Mouse (Mus musculus) C2C12 (cell line): ENCODE data around the gene Dtx3. TPM values are rescaled to one million over a fixed set of nuclear protein-coding genes. Genes with fewer than 3 reads are reported as not detected.

Experiments
- H3K27me3 ChIP-seq: one replicate; pipeline ENCODE4 v1.6.1; 2011; ENCODE audit not compliant: control insufficient read depth, insufficient read depth, insufficient read length
- H3K36me3 ChIP-seq: one replicate; pipeline ENCODE4 v1.6.1; 2011; ENCODE audit not compliant: control insufficient read depth, insufficient read depth
- H3K4me3 ChIP-seq: one replicate; pipeline ENCODE4 v1.5.1; 2011; ENCODE audit warnings: mild to moderate bottlenecking, control low read depth; ENCODE audit not compliant: poor library complexity, insufficient read depth, severe bottlenecking
- H3K79me2 ChIP-seq: one replicate; pipeline ENCODE4 v1.6.1; 2011; ENCODE audit not compliant: control insufficient read depth, insufficient read depth
- H3K79me3 ChIP-seq: one replicate; pipeline ENCODE4 v1.6.1; 2011; ENCODE audit warnings: low read depth, control low read depth
- H3ac ChIP-seq: one replicate; pipeline ENCODE3; 2011; ENCODE audit warnings: low read depth; ENCODE audit not compliant: control insufficient read depth, insufficient read length
- CEBPB ChIP-seq: IDR thresholded peaks from one replicate; pipeline ENCODE4 v1.6.1; 2011; ENCODE audit warnings: low read depth, mild to moderate bottlenecking, control low read depth, moderate library complexity
- CTCF ChIP-seq: IDR thresholded peaks from one replicate; pipeline ENCODE4 v1.5.1; 2011; ENCODE audit not compliant: control insufficient read depth, insufficient read depth, insufficient read length
- FOSL1 ChIP-seq: IDR thresholded peaks from one replicate; pipeline ENCODE4 v1.8.0; 2011; ENCODE audit warnings: mild to moderate bottlenecking, low read length; ENCODE audit not compliant: poor library complexity, insufficient read depth, severe bottlenecking
- MAX ChIP-seq: IDR thresholded peaks from one replicate; pipeline ENCODE4 v1.6.1; 2011; ENCODE audit warnings: mild to moderate bottlenecking, control low read depth
- MYOD1 ChIP-seq: IDR thresholded peaks from one replicate; pipeline ENCODE4 v1.6.1; 2011; ENCODE audit warnings: low read depth; ENCODE audit not compliant: control insufficient read depth, insufficient read length
- MYOG ChIP-seq: IDR thresholded peaks from one replicate; pipeline ENCODE4 v1.6.1; 2011; ENCODE audit not compliant: control insufficient read depth, insufficient read length; ENCODE audit errors: extremely low read depth
- USF1 ChIP-seq: IDR thresholded peaks from one replicate; pipeline ENCODE4 v1.6.1; 2011; ENCODE audit warnings: low read depth, mild to moderate bottlenecking, control low read depth, moderate library complexity
- polyA plus RNA-seq: library from polyadenylated mRNA; unstranded; fragments of >200 nt; fragmentation: generic; extraction: Trizol; gene quantifications from one replicate; pipeline ENCODE4 v1.2.1, GENCODE M21; 2012; ENCODE audit warnings: missing spikeins

Gene Dtx3
- polyA plus RNA-seq, 1 experiment: 24.4 TPM

- Histone ChIP-seq H3K79me3 (no peaks in the 10 kb centered on the region), H3K36me3 (no peaks in the 10 kb centered on the region), H3K4me3 (no peak overlapping the region), H3ac (no peak overlapping the region), H3K27me3 (peaks cover 28% of the 10 kb centered on the region), H3K79me2 (no peaks in the 10 kb centered on the region)
- TF ChIP-seq FOSL1: no peak
- peak; percentile 38 for TF ChIP-seq CTCF
- TF ChIP-seq CEBPB: no peak
- no peak for TF ChIP-seq MYOG
- TF ChIP-seq MAX: no peak
Observed at GRCm38 (mm10) chr10:127228897-127229296, 33.4 kb upstream of the Dtx3 start.

- no peak overlapping the region for H3ac ChIP-seq
Observed at GRCm38 (mm10) chr10:127227163-127227562, 31.6 kb upstream of the Dtx3 start.

GRCm38 (mm10) chr10:127226318-127226895, 30.9 kb upstream of the Dtx3 start:
- no peaks in the 10 kb centered on the region for H3K79me3 ChIP-seq
- no peak overlapping the region for H3ac ChIP-seq
- H3K36me3 ChIP-seq: no peaks in the 10 kb centered on the region
- peaks cover 28% of the 10 kb centered on the region for H3K27me3 ChIP-seq
- no peaks in the 10 kb centered on the region for H3K79me2 ChIP-seq
- no peak for TF ChIP-seq CEBPB
- no peak for TF ChIP-seq MYOD1
- TF ChIP-seq USF1: no peak
- TF ChIP-seq MAX: no peak
- TF ChIP-seq CTCF: peak; percentile 49
- H3K4me3 ChIP-seq: no peak overlapping the region

More at GRCm38 (mm10) chr10:127227163-127227562, 31.6 kb upstream of the Dtx3 start:
- TF ChIP-seq USF1 (no peak), CTCF (no peak)
- H3K36me3 ChIP-seq: no peaks in the 10 kb centered on the region
- no peaks in the 10 kb centered on the region for H3K79me2 ChIP-seq
- H3K27me3 ChIP-seq: peaks cover 32% of the 10 kb centered on the region
- no peak overlapping the region for H3K4me3 ChIP-seq
- no peaks in the 10 kb centered on the region for H3K79me3 ChIP-seq

GRCm38 (mm10) chr10:127225732-127226131, 30.2 kb upstream of the Dtx3 start:
- no peaks in the 10 kb centered on the region for H3K36me3 ChIP-seq
- no peak overlapping the region for H3K4me3 ChIP-seq
- peaks cover 21% of the 10 kb centered on the region for H3K27me3 ChIP-seq
- TF ChIP-seq FOSL1 (no peak), USF1 (no peak), MYOD1 (no peak), MYOG (no peak), CEBPB (no peak), MAX (no peak), CTCF (no peak)
- H3ac ChIP-seq: no peak overlapping the region
- no peaks in the 10 kb centered on the region for H3K79me2 ChIP-seq
- no peaks in the 10 kb centered on the region for H3K79me3 ChIP-seq

- no peak overlapping the region for H3K4me3 ChIP-seq
- no peaks in the 10 kb centered on the region for H3K79me3 ChIP-seq
- H3K79me2 ChIP-seq: no peaks in the 10 kb centered on the region
- H3ac ChIP-seq: no peak overlapping the region
- peaks cover 18% of the 10 kb centered on the region for H3K27me3 ChIP-seq
- TF ChIP-seq FOSL1: no peak
- no peak for TF ChIP-seq MYOD1
- no peak for TF ChIP-seq MYOG
- no peak for TF ChIP-seq MAX
- TF ChIP-seq CEBPB: no peak
- TF ChIP-seq USF1: no peak
- TF ChIP-seq CTCF: no peak
- no peaks in the 10 kb centered on the region for H3K36me3 ChIP-seq
Observed at GRCm38 (mm10) chr10:127225213-127225612, 29.7 kb upstream of the Dtx3 start.

GRCm38 (mm10) chr10:127218339-127218738, 22.8 kb upstream of the Dtx3 start:
- Histone ChIP-seq H3K4me3 (no peak overlapping the region), H3K27me3 (peaks cover 3% of the 10 kb centered on the region), H3K79me3 (no peaks in the 10 kb centered on the region), H3K79me2 (no peaks in the 10 kb centered on the region), H3K36me3 (no peaks in the 10 kb centered on the region), H3ac (no peak overlapping the region)
- TF ChIP-seq MAX: no peak

- TF ChIP-seq MYOD1 (no peak), CEBPB (no peak), MAX (no peak), CTCF (no peak), FOSL1 (no peak)
- no peaks in the 10 kb centered on the region for H3K79me2 ChIP-seq
- H3K27me3 ChIP-seq: no peaks in the 10 kb centered on the region
- no peaks in the 10 kb centered on the region for H3K36me3 ChIP-seq
- no peaks in the 10 kb centered on the region for H3K79me3 ChIP-seq
- H3ac ChIP-seq: no peak overlapping the region
- no peak overlapping the region for H3K4me3 ChIP-seq
Observed at GRCm38 (mm10) chr10:127217177-127217576, 21.6 kb upstream of the Dtx3 start.
